Mouse (Mus musculus): Measurements from ENCODE around the gene Chst3. TPM values are rescaled to one million over a fixed set of nuclear protein-coding genes. Genes with fewer than 3 reads are reported as not detected.

Gene Chst3
- total and polyA plus RNA-seq, 2 experiments from 2014 or later = 0.89 to 7.2 TPM

DNA sequence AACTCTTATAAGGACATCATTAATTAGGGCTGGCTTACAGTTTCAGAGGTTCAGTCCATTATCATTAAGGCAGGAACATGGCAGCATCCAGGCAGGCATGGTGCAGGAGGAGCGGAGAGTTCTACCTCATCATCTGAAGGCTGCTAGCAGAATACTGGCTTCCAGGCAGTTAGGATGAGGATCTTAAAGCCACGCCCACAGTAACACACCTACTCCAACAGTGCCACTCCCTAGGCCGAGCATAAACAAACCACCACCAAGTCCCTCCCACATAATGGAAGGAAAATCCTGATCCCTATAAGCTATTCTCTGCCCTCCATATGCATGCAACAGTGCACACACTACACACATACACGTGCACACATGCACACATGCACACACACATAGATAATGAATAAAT is 46.8 kb downstream of the Chst3 start:
- Histone ChIP-seq H3K4me2 (ENCODE audit: low read depth, low read length) (no peak overlapping the region), H3K27me3 (ENCODE audit: insufficient read depth, low read length) (no peaks in the 10 kb centered on the region), H3K36me3 (ENCODE audit: insufficient read depth, low read length) (no peaks in the 10 kb centered on the region), H3K9me3 (ENCODE audit: low read length) (no peaks in the 10 kb centered on the region), H3K9ac (replicated peaks; ENCODE audit: low read length) (no peak overlapping the region), H3K4me3 (ENCODE audit: low read length) (no peak overlapping the region), H3K27ac (no peak overlapping the region), H3K4me1 (ENCODE audit: insufficient read depth, low read length) (no peaks in the 10 kb centered on the region)
- no peak for ATAC-seq
- 94% methylated on average over 4 of the region's 4 CpGs for WGBS
- DNase-seq (ENCODE audit: low spot score) = no peak
- no peak for TF ChIP-seq CTCF (IDR thresholded peaks at IDR 0.05; ENCODE audit: low read depth)

- Histone ChIP-seq H3K36me3 (ENCODE audit: insufficient read depth, low read length) (no peaks in the 10 kb centered on the region), H3K4me1 (ENCODE audit: insufficient read depth, low read length) (no peaks in the 10 kb centered on the region), H3K9me3 (ENCODE audit: low read length) (no peaks in the 10 kb centered on the region), H3K4me3 (ENCODE audit: low read length) (no peak overlapping the region), H3K27ac (no peak overlapping the region), H3K27me3 (ENCODE audit: insufficient read depth, low read length) (no peaks in the 10 kb centered on the region), H3K9ac (replicated peaks; ENCODE audit: low read length) (no peak overlapping the region), H3K4me2 (ENCODE audit: low read depth, low read length) (no peak overlapping the region)
- no peak for ATAC-seq
- no peak for TF ChIP-seq CTCF (IDR thresholded peaks at IDR 0.05; ENCODE audit: low read depth)
- WGBS = 95% methylated on average over 5 of the region's 5 CpGs
- DNase-seq (ENCODE audit: low spot score) = no peak
These were observed 47.7 kb downstream of the Chst3 start for GRCm38 (mm10) chr10:60171368-60171767.

DNA sequence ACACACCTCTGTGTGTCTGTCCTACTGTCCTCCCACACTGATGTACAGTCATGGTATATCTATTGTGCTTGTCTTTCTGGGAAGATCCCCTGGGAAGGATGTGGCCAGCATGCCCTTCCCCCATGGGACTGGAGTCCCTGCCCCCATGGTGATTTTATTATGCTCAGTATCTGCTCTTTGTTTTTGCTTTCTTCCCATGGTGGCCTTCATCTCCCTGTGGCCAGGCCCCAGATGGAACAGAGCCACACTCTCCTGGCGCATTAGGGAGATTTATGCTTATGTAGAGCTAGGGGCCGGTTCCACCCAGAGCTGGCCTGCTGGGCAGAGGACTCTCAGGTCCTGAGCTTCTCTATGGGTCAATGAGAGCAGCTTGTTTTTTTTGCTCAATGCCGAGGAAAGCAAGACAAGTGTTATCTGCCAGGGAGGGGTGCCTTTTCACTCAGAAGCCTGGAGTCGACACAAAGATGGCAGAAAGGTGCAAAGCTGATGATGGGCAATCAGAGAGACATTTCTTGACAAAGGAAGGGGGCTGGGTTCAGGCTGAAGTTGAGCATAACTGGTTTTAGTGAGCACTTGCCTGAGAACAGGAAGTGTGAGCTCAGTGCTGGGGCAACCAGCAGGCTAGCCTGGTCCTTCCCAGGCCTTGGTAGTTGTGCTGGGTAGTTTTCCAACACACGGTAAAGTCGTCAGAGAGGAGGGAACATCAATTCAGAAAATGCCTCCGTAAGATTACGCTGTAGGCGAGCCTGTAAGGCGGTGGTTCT is 48.6 kb downstream of the Chst3 start:
- no peak for TF ChIP-seq CTCF (IDR thresholded peaks at IDR 0.05; ENCODE audit: low read depth)
- H3K27ac ChIP-seq = no peak overlapping the region
- no peak overlapping the region for H3K4me2 ChIP-seq (ENCODE audit: low read depth, low read length)
- no peaks in the 10 kb centered on the region for H3K4me1 ChIP-seq (ENCODE audit: insufficient read depth, low read length)
- H3K36me3 ChIP-seq (ENCODE audit: insufficient read depth, low read length) = no peaks in the 10 kb centered on the region
- ATAC-seq (no peak), DNase-seq (ENCODE audit: low spot score) (no peak)
- H3K27me3 ChIP-seq (ENCODE audit: insufficient read depth, low read length) = no peaks in the 10 kb centered on the region
- WGBS = 71% methylated on average over 10 of the region's 10 CpGs
- no peak overlapping the region for H3K4me3 ChIP-seq (ENCODE audit: low read length)
- H3K9me3 ChIP-seq (ENCODE audit: low read length) = no peaks in the 10 kb centered on the region
- H3K9ac ChIP-seq (replicated peaks; ENCODE audit: low read length) = no peak overlapping the region

GRCm38 (mm10) chr10:60168960-60169359 is 50.1 kb downstream of the Chst3 start:
- Histone ChIP-seq H3K36me3 (ENCODE audit: insufficient read depth, low read length) (no peaks in the 10 kb centered on the region), H3K9ac (replicated peaks; ENCODE audit: low read length) (no peak overlapping the region), H3K27ac (no peak overlapping the region), H3K4me3 (ENCODE audit: low read length) (no peak overlapping the region), H3K4me2 (ENCODE audit: low read depth, low read length) (no peak overlapping the region), H3K9me3 (ENCODE audit: low read length) (no peaks in the 10 kb centered on the region), H3K27me3 (ENCODE audit: insufficient read depth, low read length) (no peaks in the 10 kb centered on the region), H3K4me1 (ENCODE audit: insufficient read depth, low read length) (no peaks in the 10 kb centered on the region)
- 58% methylated on average over 3 of the region's 3 CpGs for WGBS
- TF ChIP-seq CTCF (IDR thresholded peaks at IDR 0.05; ENCODE audit: low read depth) = no peak
- no peak for ATAC-seq
- DNase-seq (ENCODE audit: low spot score) = no peak

DNA sequence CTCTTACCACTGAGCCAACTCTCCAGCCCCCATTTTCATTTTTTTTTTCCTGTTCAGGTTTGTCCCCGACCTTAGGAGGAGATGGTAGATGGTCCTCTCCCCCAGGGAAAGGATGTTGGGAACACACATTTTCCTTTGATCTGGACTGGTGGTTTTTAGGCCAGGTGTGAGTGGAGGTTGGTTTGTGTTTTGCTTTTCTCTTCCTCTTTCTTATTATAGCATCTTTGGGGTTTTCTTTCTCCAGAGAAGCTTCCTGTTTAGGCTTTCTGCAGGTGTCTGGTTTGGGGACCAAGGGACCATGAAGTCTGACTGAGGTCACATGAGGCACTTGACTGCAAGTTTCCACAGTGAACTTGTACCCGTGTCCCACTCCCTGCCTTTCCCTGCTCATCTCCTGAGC is 50.8 kb downstream of the Chst3 start:
- Histone ChIP-seq H3K4me2 (ENCODE audit: low read depth, low read length) (no peak overlapping the region), H3K36me3 (ENCODE audit: insufficient read depth, low read length) (no peaks in the 10 kb centered on the region), H3K27ac (no peak overlapping the region), H3K4me1 (ENCODE audit: insufficient read depth, low read length) (no peaks in the 10 kb centered on the region), H3K9me3 (ENCODE audit: low read length) (no peaks in the 10 kb centered on the region), H3K27me3 (ENCODE audit: insufficient read depth, low read length) (no peaks in the 10 kb centered on the region), H3K9ac (replicated peaks; ENCODE audit: low read length) (no peak overlapping the region), H3K4me3 (ENCODE audit: low read length) (no peak overlapping the region)
- TF ChIP-seq CTCF (IDR thresholded peaks at IDR 0.05; ENCODE audit: low read depth) = no peak
- ATAC-seq (no peak), DNase-seq (ENCODE audit: low spot score) (no peak)
- WGBS = 76% methylated on average over 2 of the region's 2 CpGs

DNA sequence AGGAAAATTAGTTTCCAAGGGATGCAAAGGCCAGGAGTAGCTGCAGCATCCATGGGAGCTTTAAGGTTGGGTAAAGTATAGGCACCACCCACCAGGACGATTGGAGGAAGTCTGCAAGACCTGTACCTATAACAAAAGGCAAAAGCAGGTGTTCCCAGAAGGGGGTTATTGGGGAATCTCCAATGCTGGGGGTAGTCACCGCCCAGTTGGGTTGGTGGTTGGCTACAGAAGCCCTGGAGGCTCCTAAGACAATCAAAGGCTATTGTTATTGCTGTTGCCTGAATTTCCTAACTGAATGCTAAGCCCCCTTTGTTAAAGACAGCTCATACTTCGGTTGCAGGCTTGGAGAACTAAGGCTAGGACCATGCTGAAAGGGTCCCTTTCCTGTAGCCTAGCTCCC is 53.0 kb downstream of the Chst3 start:
- WGBS = 26% methylated on average over 3 of the region's 3 CpGs
- Histone ChIP-seq H3K4me3 (ENCODE audit: low read length) (no peak overlapping the region), H3K36me3 (ENCODE audit: insufficient read depth, low read length) (no peaks in the 10 kb centered on the region), H3K27ac (no peak overlapping the region), H3K9me3 (ENCODE audit: low read length) (no peaks in the 10 kb centered on the region), H3K9ac (replicated peaks; ENCODE audit: low read length) (no peak overlapping the region), H3K27me3 (ENCODE audit: insufficient read depth, low read length) (no peaks in the 10 kb centered on the region), H3K4me2 (ENCODE audit: low read depth, low read length) (no peak overlapping the region), H3K4me1 (ENCODE audit: insufficient read depth, low read length) (no peaks in the 10 kb centered on the region)
- DNase-seq (ENCODE audit: low spot score) (no peak), ATAC-seq (no peak)
- TF ChIP-seq CTCF (IDR thresholded peaks at IDR 0.05; ENCODE audit: low read depth) = no peak

DNA sequence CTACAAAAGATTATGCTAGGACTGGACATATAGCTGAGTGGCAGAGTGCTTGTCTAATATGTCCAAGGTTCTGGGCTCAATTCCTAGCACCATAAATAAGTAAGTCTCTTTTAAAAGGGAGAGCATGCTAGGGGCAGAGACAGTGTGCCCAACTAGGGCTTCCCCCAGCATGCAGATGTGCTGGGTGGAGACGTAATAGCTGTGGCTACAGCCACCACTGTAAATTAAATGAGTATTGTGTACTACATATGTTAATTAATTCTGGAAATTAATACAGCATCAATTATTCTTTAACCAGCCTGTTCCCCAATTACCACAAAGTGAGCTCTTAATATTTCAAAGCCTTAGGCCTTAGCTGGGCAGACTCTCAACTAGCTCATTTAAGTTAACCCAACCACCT is 54.2 kb downstream of the Chst3 start:
- H3K27me3 ChIP-seq (ENCODE audit: insufficient read depth, low read length) = no peaks in the 10 kb centered on the region
- no peak overlapping the region for H3K27ac ChIP-seq
- no peaks in the 10 kb centered on the region for H3K9me3 ChIP-seq (ENCODE audit: low read length)
- H3K4me2 ChIP-seq (ENCODE audit: low read depth, low read length) = no peak overlapping the region
- no peaks in the 10 kb centered on the region for H3K36me3 ChIP-seq (ENCODE audit: insufficient read depth, low read length)
- TF ChIP-seq CTCF (IDR thresholded peaks at IDR 0.05; ENCODE audit: low read depth) = no peak
- H3K4me1 ChIP-seq (ENCODE audit: insufficient read depth, low read length) = no peaks in the 10 kb centered on the region
- ATAC-seq (no peak), DNase-seq (ENCODE audit: low spot score) (no peak)
- 63% methylated on average over 1 of the region's 1 CpGs for WGBS
- H3K4me3 ChIP-seq (ENCODE audit: low read length) = no peak overlapping the region
- no peak overlapping the region for H3K9ac ChIP-seq (replicated peaks; ENCODE audit: low read length)
